Mouse (Mus musculus) kidney, embryonic 16.5 days (tissue): ENCODE results near the gene Esrrg. TPM values are rescaled to one million over a fixed set of nuclear protein-coding genes. Genes with fewer than 3 reads are reported as not detected.

ENCODE experiments used
- ATAC-seq: fragments of 200-750 bp; cut with Nextera tagmentation; 2 replicates; pipeline ENCODE4 v1.8.0; 2017; ENCODE audit warnings: moderate TSS enrichment; ENCODE audit not compliant: low FRiP score, low TSS enrichment
- H3K27ac ChIP-seq: fragments of 300-500 bp; sonication (generic); 2 replicates; pipeline ENCODE4 v1.5.1; 2014; ENCODE audit warnings: low read length
- H3K27me3 ChIP-seq: fragments of 300-500 bp; sonication (generic); 2 replicates; pipeline ENCODE4 v1.6.1; 2014; ENCODE audit warnings: low read length, control low read depth, mixed read lengths; ENCODE audit not compliant: insufficient read depth
- H3K36me3 ChIP-seq: fragments of 300-500 bp; sonication (generic); 2 replicates; pipeline ENCODE4 v1.6.1; 2014; ENCODE audit warnings: low read length, control low read depth, mixed read lengths; ENCODE audit not compliant: insufficient read depth
- H3K4me1 ChIP-seq: fragments of 300-500 bp; sonication (generic); 2 replicates; pipeline ENCODE4 v1.6.1; 2014; ENCODE audit warnings: low read length, control low read depth, mixed read lengths; ENCODE audit not compliant: insufficient read depth
- H3K4me2 ChIP-seq: fragments of 300-500 bp; sonication (generic); replicated peaks from 2 replicates; pipeline ENCODE4 v1.6.1; 2014; ENCODE audit warnings: low read depth, low read length
- H3K4me3 ChIP-seq: fragments of 300-500 bp; sonication (generic); 2 replicates; pipeline ENCODE4 v1.5.1; 2014; ENCODE audit warnings: mild to moderate bottlenecking, low read length
- H3K9ac ChIP-seq: fragments of 300-500 bp; sonication (generic); replicated peaks from 2 replicates; pipeline ENCODE4 v1.6.1; 2014; ENCODE audit warnings: low read length
- H3K9me3 ChIP-seq: fragments of 300-500 bp; sonication (generic); 2 replicates; pipeline ENCODE4 v1.6.1; 2016; ENCODE audit warnings: low read length, control low read depth
- WGBS: fragments of 180-500 bp; shearing (Covaris S2); extraction: QIAGEN DNeasy Blood & Tissue Kit; methylation state at CpG from one replicate; pipeline ENCODE4 v1.1.7; 2014; 5-methylcytosine and 5-hydroxymethylcytosine counted together
- polyA plus RNA-seq: library from polyadenylated mRNA; unstranded; fragments of >200 nt; fragmentation: Nextera tagmentation; extraction: Ambion mirVana; gene quantifications from 2 replicates; pipeline ENCODE4 v1.2.1, GENCODE M21; 2015

Gene Esrrg
- polyA plus RNA-seq, 1 experiment from 2014 or later: 36.0 TPM

DNA sequence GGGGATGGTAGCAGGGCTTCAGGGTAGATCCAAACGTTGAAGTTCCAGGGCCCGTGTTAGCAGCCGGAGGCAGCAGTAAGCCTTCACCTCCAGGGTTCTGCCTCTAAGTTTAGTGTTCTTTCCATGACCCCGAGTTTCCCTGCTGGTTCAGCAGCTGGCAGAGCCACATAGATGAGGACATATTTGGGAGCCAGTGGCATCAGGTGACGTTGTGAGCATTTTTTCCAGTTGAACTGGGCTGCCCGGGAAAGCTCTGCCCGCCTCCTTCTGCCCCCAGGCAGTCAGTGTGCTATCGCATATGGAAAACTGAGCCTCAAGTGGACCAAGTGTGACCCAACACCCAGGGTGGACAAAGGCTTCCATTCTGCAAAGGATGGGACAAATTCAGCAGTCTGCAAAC is 36.7 kb downstream of the Esrrg start:
- no peak overlapping the region for H3K4me2 ChIP-seq
- H3K27ac ChIP-seq: no peak overlapping the region
- no peaks in the 10 kb centered on the region for H3K36me3 ChIP-seq
- no peak for ATAC-seq
- no peaks in the 10 kb centered on the region for H3K4me1 ChIP-seq
- H3K4me3 ChIP-seq: no peak overlapping the region
- no peaks in the 10 kb centered on the region for H3K9me3 ChIP-seq
- no peaks in the 10 kb centered on the region for H3K27me3 ChIP-seq
- no peak overlapping the region for H3K9ac ChIP-seq
- 87% methylated on average over 8 of the region's 8 CpGs for WGBS

DNA sequence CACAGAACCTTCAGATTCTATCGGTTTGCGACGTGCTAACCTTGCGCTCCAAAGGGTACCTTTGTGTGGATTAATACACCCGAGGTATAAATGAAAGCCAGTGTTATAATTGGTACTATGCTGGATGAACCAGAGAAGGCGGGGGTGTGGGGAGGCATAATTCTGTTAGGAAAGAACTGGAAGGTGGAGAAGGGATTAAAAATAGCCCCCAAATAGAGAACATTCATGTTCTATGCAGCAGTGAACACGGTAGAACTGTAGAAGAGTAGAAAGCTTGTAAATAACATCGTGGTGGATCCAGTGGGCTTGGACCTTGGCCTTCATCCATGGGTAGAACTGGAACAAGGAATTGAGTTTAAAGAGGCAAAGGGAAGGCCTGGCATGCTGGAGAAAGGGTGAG is 40.0 kb downstream of the Esrrg start:
- WGBS: 94% methylated on average over 8 of the region's 8 CpGs

DNA sequence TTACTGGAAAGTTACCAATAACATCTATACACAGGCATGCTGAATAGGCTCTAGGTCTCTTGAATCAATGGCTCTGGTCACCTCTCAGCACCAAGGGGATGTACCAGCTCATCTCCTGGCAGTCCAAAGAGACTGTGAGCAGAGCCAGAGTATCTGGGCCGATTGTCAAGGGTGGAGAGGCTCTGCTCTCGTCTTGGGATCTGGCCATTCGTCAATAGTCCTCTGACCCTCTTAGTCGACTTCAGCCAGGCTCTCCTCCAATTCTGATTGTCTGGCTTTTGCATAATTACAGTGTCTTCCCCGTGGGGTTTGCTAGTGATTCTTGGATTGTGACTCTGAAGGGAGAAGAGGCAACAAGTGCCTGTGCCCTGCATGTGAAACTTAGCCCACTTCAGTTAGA is 41.3 kb downstream of the Esrrg start:
- Histone ChIP-seq H3K9ac (no peak overlapping the region), H3K36me3 (no peaks in the 10 kb centered on the region), H3K27me3 (no peaks in the 10 kb centered on the region), H3K4me2 (no peak overlapping the region), H3K4me1 (peaks cover 25% of the 10 kb centered on the region), H3K4me3 (no peak overlapping the region), H3K9me3 (no peaks in the 10 kb centered on the region), H3K27ac (no peak overlapping the region)
- ATAC-seq: no peak
- WGBS: 62% methylated on average over 5 of the region's 5 CpGs

More for the DNA sequence above, 40.0 kb downstream of the Esrrg start:
- H3K9ac ChIP-seq: no peak overlapping the region
- no peak for ATAC-seq
- H3K9me3 ChIP-seq: no peaks in the 10 kb centered on the region
- no peaks in the 10 kb centered on the region for H3K36me3 ChIP-seq
- no peak overlapping the region for H3K4me2 ChIP-seq
- H3K27ac ChIP-seq: no peak overlapping the region
- H3K27me3 ChIP-seq: no peaks in the 10 kb centered on the region
- peaks cover 22% of the 10 kb centered on the region for H3K4me1 ChIP-seq
- H3K4me3 ChIP-seq: no peak overlapping the region

DNA sequence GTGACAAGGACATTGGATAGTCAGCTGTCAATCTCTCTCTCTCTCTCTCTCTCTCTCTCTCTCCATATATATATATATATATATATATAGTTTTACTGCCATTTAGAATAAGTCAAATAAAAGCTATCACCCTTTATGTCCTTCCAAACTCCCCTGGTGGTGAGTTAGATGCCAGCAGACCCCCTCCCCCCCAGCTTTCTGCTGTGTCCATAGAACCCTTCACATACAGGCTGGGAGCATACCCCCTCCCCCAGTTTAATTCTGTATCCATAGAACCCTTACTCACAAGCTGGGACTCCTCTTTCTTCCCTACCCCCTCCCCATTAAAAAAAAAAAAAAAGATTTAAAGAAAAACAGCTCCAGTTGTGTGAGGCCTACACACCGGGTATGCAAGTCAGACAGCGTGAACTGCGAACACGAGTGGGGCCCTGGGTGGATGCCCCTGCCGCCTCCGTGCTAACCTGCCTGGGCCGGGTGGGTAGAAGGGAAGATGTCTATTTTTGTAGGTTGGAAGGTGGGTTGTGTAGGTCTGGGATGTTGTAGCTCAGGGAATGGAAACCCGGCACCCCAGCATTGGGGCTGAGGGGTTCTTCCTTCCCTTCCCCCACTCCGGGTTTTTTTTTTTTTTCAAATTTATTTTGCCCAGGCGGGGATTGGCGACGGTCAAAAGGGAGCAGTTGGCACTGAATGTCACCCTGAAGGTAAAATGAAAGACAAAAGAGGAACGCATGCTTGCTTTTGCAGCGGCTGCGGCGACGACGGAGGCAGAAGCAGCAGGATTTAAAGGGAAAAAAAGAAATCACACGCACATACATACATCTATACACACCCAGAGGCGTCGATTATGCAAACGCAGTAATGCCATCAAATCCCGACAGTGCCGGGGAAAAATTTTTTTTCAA is 42.4 kb downstream of the Esrrg start:
- H3K4me3 ChIP-seq: peak overlapping the region; percentile 63
- no peaks in the 10 kb centered on the region for H3K36me3 ChIP-seq
- no peaks in the 10 kb centered on the region for H3K27me3 ChIP-seq
- peak overlapping the region; percentile 97 for H3K4me2 ChIP-seq
- no peak for ATAC-seq
- peak overlapping the region; percentile 80 for H3K9ac ChIP-seq
- 13% methylated on average over 24 of the region's 24 CpGs for WGBS
- H3K4me1 ChIP-seq: peaks cover 25% of the 10 kb centered on the region
- no peaks in the 10 kb centered on the region for H3K9me3 ChIP-seq
- no peak overlapping the region for H3K27ac ChIP-seq

DNA sequence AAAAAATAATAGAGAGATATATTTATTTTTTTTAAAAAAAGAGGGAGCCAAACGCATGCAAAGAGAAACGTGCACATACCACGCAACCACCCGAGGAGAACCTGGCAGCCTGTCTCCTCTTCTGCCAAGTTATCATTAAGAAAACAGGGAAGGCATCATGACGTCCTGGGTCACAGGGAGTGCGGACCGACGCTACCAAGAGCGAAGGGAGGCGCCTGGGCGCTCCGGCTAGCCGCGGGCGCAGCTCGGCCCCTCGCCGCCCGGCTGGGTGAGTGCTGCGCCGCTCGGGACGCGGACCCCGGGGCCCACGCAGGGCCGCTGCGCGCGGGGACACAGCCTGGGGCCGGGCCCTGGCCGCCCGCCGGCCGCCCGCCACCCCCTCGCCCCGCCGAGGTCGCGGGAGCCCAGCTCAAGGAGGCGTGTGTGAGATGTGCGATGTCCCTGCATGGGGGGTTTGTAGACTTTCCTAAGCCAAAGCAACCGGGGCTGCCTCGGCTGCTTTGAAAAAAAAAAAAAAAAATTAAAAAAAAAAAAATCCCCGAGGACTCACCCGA is 43.2 kb downstream of the Esrrg start:
- Histone ChIP-seq H3K9me3 (no peaks in the 10 kb centered on the region), H3K4me2 (peak overlapping the region; percentile 97), H3K36me3 (no peaks in the 10 kb centered on the region), H3K4me3 (peak overlapping the region; percentile 63), H3K4me1 (peaks cover 25% of the 10 kb centered on the region), H3K27me3 (no peaks in the 10 kb centered on the region), H3K9ac (peak overlapping the region; percentile 80), H3K27ac (peak overlapping the region; percentile 45; the same call in 1 of the 2 replicates)
- peak; percentile 88 for ATAC-seq
- under 1% methylated on average over 45 of the region's 47 CpGs for WGBS

DNA sequence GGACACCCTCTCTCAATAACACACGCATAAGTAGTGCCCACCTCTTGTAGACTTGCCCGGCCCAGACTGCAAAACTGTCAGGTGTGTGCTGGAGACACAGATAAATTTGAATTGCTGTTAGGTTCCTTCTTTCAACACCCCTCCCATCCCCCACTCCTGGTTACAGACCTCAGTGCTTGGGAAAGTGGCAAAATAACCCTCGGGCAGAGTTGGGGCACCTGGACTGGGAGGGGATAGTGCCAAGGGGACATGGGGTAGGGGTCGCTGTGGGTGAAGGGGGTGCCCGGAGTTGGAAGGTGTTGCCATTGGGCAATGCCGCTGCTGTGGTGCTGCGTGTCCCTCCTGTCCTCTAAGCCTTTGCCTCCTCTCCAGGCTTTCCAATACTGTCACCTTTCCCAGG is 43.9 kb downstream of the Esrrg start:
- no peaks in the 10 kb centered on the region for H3K9me3 ChIP-seq
- ATAC-seq: peak; percentile 17
- peak overlapping the region; percentile 97 for H3K4me2 ChIP-seq
- peak overlapping the region; percentile 80 for H3K9ac ChIP-seq
- no peaks in the 10 kb centered on the region for H3K36me3 ChIP-seq
- peaks cover 25% of the 10 kb centered on the region for H3K4me1 ChIP-seq
- H3K4me3 ChIP-seq: peak overlapping the region; percentile 63
- H3K27ac ChIP-seq: no peak overlapping the region
- 14% methylated on average over 7 of the region's 7 CpGs for WGBS
- no peaks in the 10 kb centered on the region for H3K27me3 ChIP-seq

DNA sequence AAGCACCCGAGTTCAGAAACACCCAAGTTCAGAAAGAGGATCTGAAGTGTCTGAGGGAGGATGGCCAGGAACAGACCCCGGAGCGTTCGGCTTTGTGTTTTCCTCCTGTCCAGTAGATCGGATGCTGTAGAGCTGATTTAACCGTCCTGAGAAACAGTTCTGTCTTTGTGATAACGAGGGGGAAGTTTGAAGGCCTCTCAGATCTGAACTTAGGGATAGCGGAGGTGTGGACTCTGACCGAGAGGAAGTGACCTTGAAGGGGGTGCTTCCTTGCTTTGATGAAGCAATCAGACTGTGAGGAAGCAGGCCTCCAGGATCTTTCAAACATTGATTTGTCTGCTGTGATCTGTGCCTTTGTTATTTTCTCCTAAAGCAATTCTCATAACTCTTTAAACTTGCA is 44.8 kb downstream of the Esrrg start:
- peak overlapping the region; percentile 52 for H3K27ac ChIP-seq

DNA sequence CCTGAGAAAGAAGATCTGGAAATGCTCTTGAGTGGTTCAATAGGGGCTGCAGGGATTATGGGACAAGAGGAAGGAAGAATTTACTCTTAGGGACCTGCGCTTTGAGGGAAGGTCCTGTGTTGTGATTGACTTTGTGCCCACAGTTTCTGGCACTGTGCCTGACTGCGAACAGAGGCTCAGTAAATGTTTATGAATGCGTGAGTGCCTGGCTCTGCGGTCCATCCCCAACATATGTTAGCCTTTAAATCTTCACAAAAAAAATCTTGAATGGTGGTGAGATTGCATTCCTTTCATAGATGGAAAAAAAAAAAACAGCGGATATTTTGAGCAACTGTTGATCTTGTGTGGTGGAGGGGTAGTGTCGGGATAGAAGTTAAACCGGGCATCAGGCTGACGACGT is 52.4 kb downstream of the Esrrg start:
- Histone ChIP-seq H3K4me1 (peaks cover 34% of the 10 kb centered on the region), H3K36me3 (no peaks in the 10 kb centered on the region), H3K4me2 (no peak overlapping the region), H3K27me3 (no peaks in the 10 kb centered on the region), H3K9ac (no peak overlapping the region), H3K9me3 (no peaks in the 10 kb centered on the region), H3K4me3 (no peak overlapping the region), H3K27ac (no peak overlapping the region; the same call in 1 of the 2 replicates)
- no peak for ATAC-seq
- 65% methylated on average over 9 of the region's 9 CpGs for WGBS

More for the DNA sequence above, 44.8 kb downstream of the Esrrg start:
- H3K27me3 ChIP-seq: no peaks in the 10 kb centered on the region
- 36% methylated on average over 9 of the region's 9 CpGs for WGBS
- H3K4me3 ChIP-seq: no peak overlapping the region
- H3K9me3 ChIP-seq: no peaks in the 10 kb centered on the region
- no peak for ATAC-seq
- peaks cover 25% of the 10 kb centered on the region for H3K4me1 ChIP-seq
- no peaks in the 10 kb centered on the region for H3K36me3 ChIP-seq
- H3K9ac ChIP-seq: 0 out of 2 replicates have a peak overlapping the region, but pooled peaks have one; percentile 19
- no peak overlapping the region for H3K4me2 ChIP-seq

DNA sequence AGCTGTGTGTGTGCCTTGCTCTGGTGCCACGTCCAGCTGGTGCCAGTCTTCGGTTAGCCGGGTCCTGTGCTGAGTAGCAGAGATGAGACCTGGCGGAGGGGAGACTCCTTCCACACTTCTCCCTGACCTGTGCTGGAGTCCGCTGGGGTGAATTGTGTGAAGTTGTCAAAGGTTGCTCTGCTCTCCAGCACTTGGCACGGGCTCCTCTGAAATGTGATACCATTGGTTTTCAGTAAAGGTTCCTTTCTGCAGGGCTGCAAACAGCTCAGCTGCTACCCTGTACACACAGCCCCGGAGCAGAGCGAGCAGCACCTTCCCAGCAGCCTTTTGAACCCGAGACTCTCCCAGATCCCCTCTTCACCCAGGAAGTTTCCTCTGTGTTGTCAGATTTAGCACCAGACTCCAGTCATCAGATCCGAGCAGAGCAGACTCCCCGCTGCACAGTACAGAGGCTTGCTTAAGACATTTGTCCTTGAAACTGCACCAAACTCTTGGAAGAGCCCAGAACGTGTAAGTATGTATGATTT is 53.6 kb downstream of the Esrrg start:
- Histone ChIP-seq H3K4me2 (peak overlapping the region; percentile 35), H3K27ac (peak overlapping the region; percentile 39), H3K4me1 (peaks cover 37% of the 10 kb centered on the region), H3K9me3 (no peaks in the 10 kb centered on the region), H3K4me3 (0 out of 2 replicates have a peak overlapping the region, but pooled peaks have one; percentile 4), H3K9ac (no peak overlapping the region; the same call in 1 of the 2 replicates), H3K27me3 (no peaks in the 10 kb centered on the region), H3K36me3 (no peaks in the 10 kb centered on the region)
- peak; percentile 77 for ATAC-seq
- WGBS: 13% methylated on average over 12 of the region's 12 CpGs
